12 mouse cellular contexts compared by ENCODE assay signal in genomic region chr9:57351277-57351676, GRCm38 (mm10).
DNase-seq lines count a peak whose midpoint lies in the region; ATAC-seq and TF ChIP-seq lines count a peak whose summit lies in the region.
"Had no signal": no experiment of that assay in that cellular context is flagged by ENCODE, and none has a peak within 500 bp of the region (broad histone marks: within the 10 kb centered on the region; RNA-seq: fewer than 3 reads in every experiment).

No protein-coding gene starts in this region.

- H3K4me3 ChIP-seq in heart, adult 2 months: no peak overlapping the region
- H3K4me3 ChIP-seq in heart, embryonic 10.5 days: no peak overlapping the region
- no peak overlapping the region for H3K4me3 ChIP-seq in stomach, postnatal 0 days (ENCODE audit: low read depth, low read length)
- H3K4me3 ChIP-seq: hindbrain, embryonic 13.5 days; limb, embryonic 12.5 days; midbrain, embryonic 12.5 days had no signal

- no peaks in the 10 kb centered on the region for H3K79me2 ChIP-seq in heart, adult 2 months (replicated peaks; ENCODE audit: control insufficient read depth, insufficient read depth, low read length)

- no peak for ATAC-seq in stomach, postnatal 0 days (ENCODE audit: low FRiP score, low TSS enrichment)
- ATAC-seq: forebrain, embryonic 14.5 days had no signal

- no peak overlapping the region for H3K27ac ChIP-seq in heart, adult 2 months
- H3K27ac ChIP-seq in heart, embryonic 10.5 days: no peak overlapping the region
- no peak overlapping the region for H3K27ac ChIP-seq in stomach, postnatal 0 days (replicated peaks)
- H3K27ac ChIP-seq: hindbrain, embryonic 13.5 days; limb, embryonic 12.5 days; midbrain, embryonic 12.5 days had no signal

- H3K4me2 ChIP-seq in stomach, postnatal 0 days (replicated peaks; ENCODE audit: low read depth): no peak overlapping the region
- H3K4me2 ChIP-seq: hindbrain, embryonic 13.5 days; limb, embryonic 12.5 days; midbrain, embryonic 12.5 days had no signal

- 70% methylated on average over 2 of the region's 2 CpGs for WGBS in heart, adult 2 months
- WGBS in heart, embryonic 10.5 days: 58% methylated on average over 2 of the region's 2 CpGs
- WGBS in stomach, postnatal 0 days: 81% methylated on average over 2 of the region's 2 CpGs

- TF ChIP-seq EP300 in heart, adult 2 months (IDR thresholded peaks at IDR 0.05; ENCODE audit: insufficient read depth, low read depth, low read length): no peak
- no peak for TF ChIP-seq EP300 in stomach, postnatal 0 days (optimal IDR thresholded peaks at IDR 0.05)

- no peak for TF ChIP-seq POLR2A in heart, adult 2 months (IDR thresholded peaks at IDR 0.05; ENCODE audit: insufficient read depth, low read depth, low read length)

- peak; percentile 64 for TF ChIP-seq CTCF in heart, adult 2 months (IDR thresholded peaks at IDR 0.05)
- peak; percentile 52 for TF ChIP-seq CTCF in stomach, postnatal 0 days (IDR thresholded peaks at IDR 0.05; ENCODE audit: low read depth)

- intact Hi-C loops in heart, adult 2 months (cut with DNase I): loop anchor here (5.0 kb wide), 1 partner anchor 89 kb away; the partner anchor contains the start of gene 1700017B05Rik

- H3K9me3 ChIP-seq in heart, embryonic 10.5 days: no peaks in the 10 kb centered on the region
- H3K9me3 ChIP-seq in stomach, postnatal 0 days (ENCODE audit: control insufficient read depth, low read length): no peaks in the 10 kb centered on the region
- H3K9me3 ChIP-seq: hindbrain, embryonic 13.5 days; limb, embryonic 12.5 days; midbrain, embryonic 12.5 days had no signal

- H3K4me1 ChIP-seq in heart, adult 2 months (ENCODE audit: control insufficient read depth, insufficient read depth, low read length): no peaks in the 10 kb centered on the region
- no peaks in the 10 kb centered on the region for H3K4me1 ChIP-seq in heart, embryonic 10.5 days
- H3K4me1 ChIP-seq in stomach, postnatal 0 days (replicated peaks; ENCODE audit: control insufficient read depth, insufficient read depth): no peaks in the 10 kb centered on the region
- H3K4me1 ChIP-seq: hindbrain, embryonic 13.5 days; limb, embryonic 12.5 days; midbrain, embryonic 12.5 days had no signal

- no peaks in the 10 kb centered on the region for H3K36me3 ChIP-seq in heart, adult 2 months (ENCODE audit: control insufficient read depth, insufficient read depth, low read length)
- H3K36me3 ChIP-seq in heart, embryonic 10.5 days: no peaks in the 10 kb centered on the region
- H3K36me3 ChIP-seq in stomach, postnatal 0 days (ENCODE audit: control insufficient read depth, insufficient read depth, low read length): no peaks in the 10 kb centered on the region
- H3K36me3 ChIP-seq: hindbrain, embryonic 13.5 days; limb, embryonic 12.5 days; midbrain, embryonic 12.5 days had no signal

- no peak for DNase-seq in heart, adult 2 months
- DNase-seq in heart, embryonic 10.5 days (ENCODE audit: low spot score): no peak
- peak; percentile 3 to 40 for DNase-seq in spleen, postnatal 36 days (ENCODE audit: low spot score in 2 of 2)
- no peak for DNase-seq in spleen, postnatal 10 days (ENCODE audit: low spot score in 2 of 2)
- peak; percentile 22 for DNase-seq in c-Kit-positive CD71-negative TER-119-negative erythroid progenitor cells, embryonic 14.5 days (ENCODE audit: low read depth)
- no peak for DNase-seq in stomach, postnatal 0 days (ENCODE audit: low spot score)
- DNase-seq in layer of hippocampus, postnatal 25 days (ENCODE audit: extremely low spot score in 1 of 2, low spot score in 1 of 2): no peak
- DNase-seq in urinary bladder, postnatal 36 days (ENCODE audit: low spot score in 2 of 2): no peak

- H3K9ac ChIP-seq in heart, adult 2 months (ENCODE audit: low read depth, low read length): no peak overlapping the region
- H3K9ac ChIP-seq in stomach, postnatal 0 days (ENCODE audit: low read length): no peak overlapping the region
- H3K9ac ChIP-seq: hindbrain, embryonic 13.5 days; limb, embryonic 12.5 days; midbrain, embryonic 12.5 days had no signal

- no peaks in the 10 kb centered on the region for H3K27me3 ChIP-seq in heart, adult 2 months (ENCODE audit: control insufficient read depth, insufficient read depth, low read length)
- no peaks in the 10 kb centered on the region for H3K27me3 ChIP-seq in heart, embryonic 10.5 days (ENCODE audit: insufficient read depth, poor library complexity, severe bottlenecking)
- H3K27me3 ChIP-seq in stomach, postnatal 0 days (ENCODE audit: control insufficient read depth, insufficient read depth, low read length): no peaks in the 10 kb centered on the region
- H3K27me3 ChIP-seq: hindbrain, embryonic 13.5 days; limb, embryonic 12.5 days; midbrain, embryonic 12.5 days had no signal

Comparison
In these comparisons a context has a peak if more than half of its experiments do, and no peak if none do; other contexts are left out.
1. DNase-seq: peak in spleen, postnatal 36 days (2 of 2) and c-Kit-positive CD71-negative TER-119-negative erythroid progenitor cells, embryonic 14.5 days (single experiment); none in heart, adult 2 months (0 of 2), heart, embryonic 10.5 days (single experiment), spleen, postnatal 10 days (0 of 2), stomach, postnatal 0 days (single experiment), layer of hippocampus, postnatal 25 days (0 of 2) and urinary bladder, postnatal 36 days (0 of 2).